Mouse (Mus musculus) small intestine, adult 2 months (tissue): ENCODE measurements around the gene Ube2e2.

ENCODE experiments used
- CTCF ChIP-seq: fragments of 200-500 bp; IDR thresholded peaks from 2 replicates; pipeline ENCODE4 v1.5.1; 2012; ENCODE audit warnings: low read depth, mild to moderate bottlenecking, control low read depth, inconsistent platforms, low read length, moderate library complexity, mixed read lengths; ENCODE audit not compliant: insufficient replicate concordance, insufficient read length; ENCODE audit errors: extremely low read depth
- POLR2A ChIP-seq: fragments of 200-500 bp; IDR thresholded peaks from 2 replicates; pipeline ENCODE4 v1.6.1; 2012; ENCODE audit warnings: low read depth, mild to moderate bottlenecking, control low read depth, inconsistent platforms, low read length, moderate library complexity

DNA sequence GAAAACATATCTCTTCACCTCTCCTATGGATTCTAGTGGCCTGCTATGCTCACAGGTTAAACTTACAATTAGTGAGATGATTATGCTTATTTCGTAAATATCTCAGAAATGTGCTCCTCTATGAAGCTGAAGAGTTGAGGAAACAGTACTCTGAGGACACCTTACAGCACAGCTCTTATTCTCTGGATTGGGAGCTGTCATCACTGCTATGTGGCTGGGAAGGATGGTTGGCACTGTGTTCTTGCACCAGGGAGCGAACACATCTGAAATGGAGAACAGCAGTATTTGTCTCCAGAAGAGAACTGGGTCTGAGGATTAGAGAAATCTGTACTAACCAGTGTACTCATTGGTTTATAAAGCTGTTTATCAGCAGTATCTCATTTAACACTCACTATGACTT is 226.3 kb downstream of the Ube2e2 start:
- TF ChIP-seq CTCF = no peak
- TF ChIP-seq POLR2A = no peak
